Mouse (Mus musculus) C2C12 (cell line): Measurements from ENCODE around the gene Cxcr3.

Experiments
- CEBPB ChIP-seq: IDR thresholded peaks from one replicate; pipeline ENCODE4 v1.6.1; 2011; ENCODE audit warnings: low read depth, mild to moderate bottlenecking, control low read depth, moderate library complexity
- CTCF ChIP-seq: IDR thresholded peaks from one replicate; pipeline ENCODE4 v1.5.1; 2011; ENCODE audit not compliant: control insufficient read depth, insufficient read depth, insufficient read length
- FOSL1 ChIP-seq: IDR thresholded peaks from one replicate; pipeline ENCODE4 v1.8.0; 2011; ENCODE audit warnings: mild to moderate bottlenecking, low read length; ENCODE audit not compliant: poor library complexity, insufficient read depth, severe bottlenecking
- MAX ChIP-seq: IDR thresholded peaks from one replicate; pipeline ENCODE4 v1.6.1; 2011; ENCODE audit warnings: mild to moderate bottlenecking, control low read depth
- MYOG ChIP-seq: IDR thresholded peaks from one replicate; pipeline ENCODE4 v1.6.1; 2011; ENCODE audit not compliant: control insufficient read depth, insufficient read length; ENCODE audit errors: extremely low read depth
- USF1 ChIP-seq: IDR thresholded peaks from one replicate; pipeline ENCODE4 v1.6.1; 2011; ENCODE audit warnings: low read depth, mild to moderate bottlenecking, control low read depth, moderate library complexity

- no peak for TF ChIP-seq CTCF
- no peak for TF ChIP-seq MAX
- no peak for TF ChIP-seq USF1
- no peak for TF ChIP-seq FOSL1
- no peak for TF ChIP-seq MYOG
- no peak for TF ChIP-seq CEBPB
These were observed 1.4 kb downstream of the Cxcr3 start for GRCm38 (mm10) chrX:101732644-101733043.
